Mouse (Mus musculus) MEL (cell line): Measurements from ENCODE around the gene Slc2a3. TPM values are rescaled to one million over a fixed set of nuclear protein-coding genes. Genes with fewer than 3 reads are reported as not detected.
"Not testable (repeated sequence)": the region's sequence is repeated elsewhere in the genome, so short reads cannot be mapped to it uniquely, and the experiment has no call there.

Experiments used
- DNase-seq: peaks from one replicate; pipeline ENCODE4 v3.0.0; 2011; ENCODE audit warnings: low read depth, low spot score
- H3K27ac ChIP-seq: 2 replicates; pipeline ENCODE4 v1.5.1; 2012; ENCODE audit warnings: low read depth, mild to moderate bottlenecking, control low read depth, low read length, moderate library complexity; ENCODE audit not compliant: control insufficient read depth
- H3K27me3 ChIP-seq, 2 experiments: fragments of 150-350 bp in 1 of 2; sonication (generic) in 1 of 2; 2 replicates each; pipeline ENCODE4 v1.6.1; 2012; ENCODE audit warnings: low read length in 2 of 2, mild to moderate bottlenecking in 2 of 2, improper control_type of control experiment in 1 of 2, moderate library complexity in 1 of 2; ENCODE audit not compliant: insufficient read depth in 2 of 2, control insufficient read depth in 1 of 2
- H3K36me3 ChIP-seq, 2 experiments: 2 replicates each; pipeline ENCODE4 v1.6.1; 2012 to 2014; ENCODE audit warnings: low read length in 2 of 2, improper control_type of control experiment in 1 of 2, inconsistent platforms in 1 of 2, mild to moderate bottlenecking in 1 of 2; ENCODE audit not compliant: insufficient read depth in 2 of 2, control insufficient read depth in 1 of 2
- H3K4me1 ChIP-seq, 2 experiments: fragments of 150-350 bp in 1 of 2; sonication (generic) in 1 of 2; 2 replicates each; pipeline ENCODE4 v1.6.1; 2012; ENCODE audit warnings: low read length in 2 of 2, improper control_type of control experiment in 1 of 2, mild to moderate bottlenecking in 1 of 2; ENCODE audit not compliant: insufficient read depth in 2 of 2, control insufficient read depth in 1 of 2
- H3K4me3 ChIP-seq, 2 experiments: fragments of 150-350 bp in 1 of 2; sonication (generic) in 1 of 2; 2 replicates each; pipeline ENCODE4 v1.5.1; 2012; ENCODE audit warnings: low read depth in 2 of 2, low read length in 2 of 2, mild to moderate bottlenecking in 2 of 2, moderate library complexity in 2 of 2, control low read depth in 1 of 2, improper control_type of control experiment in 1 of 2; ENCODE audit not compliant: control insufficient read depth in 1 of 2, insufficient read depth in 1 of 2
- H3K79me2 ChIP-seq: 2 replicates; pipeline ENCODE4 v1.6.1; 2012; ENCODE audit warnings: mild to moderate bottlenecking, low read length, moderate library complexity; ENCODE audit not compliant: control insufficient read depth, poor library complexity, insufficient read depth
- H3K9ac ChIP-seq: 2 replicates; pipeline ENCODE4 v1.6.1; 2012; ENCODE audit warnings: low read depth, mild to moderate bottlenecking, control low read depth, low read length, moderate library complexity; ENCODE audit not compliant: control insufficient read depth, poor library complexity, severe bottlenecking
- H3K9me3 ChIP-seq: fragments of 150-350 bp; sonication (generic); replicated peaks from 2 replicates; pipeline ENCODE4 v1.6.1; 2012; ENCODE audit warnings: mild to moderate bottlenecking, low read length, improper control_type of control experiment, moderate library complexity; ENCODE audit not compliant: insufficient read depth
- CTCF ChIP-seq, 3 experiments: IDR thresholded peaks in 2 of 3; conservative IDR thresholded peaks in 1 of 3; 2 replicates each; pipeline ENCODE4 v1.5.1; 2011 to 2012; ENCODE audit warnings: low read length in 3 of 3, low read depth in 2 of 3, mild to moderate bottlenecking in 2 of 3, improper control_type of control experiment in 1 of 3, inconsistent platforms in 1 of 3, mixed read lengths in 1 of 3, moderate library complexity in 1 of 3; ENCODE audit not compliant: control insufficient read depth in 1 of 3, insufficient read depth in 1 of 3, poor library complexity in 1 of 3, severe bottlenecking in 1 of 3
- E2F4 ChIP-seq: IDR thresholded peaks from 2 replicates; pipeline ENCODE4 v1.6.1; 2011; ENCODE audit warnings: low read depth, low read length, improper control_type of control experiment, borderline replicate concordance
- ETS1 ChIP-seq: IDR thresholded peaks from 2 replicates; pipeline ENCODE4 v1.6.1; 2012; ENCODE audit warnings: low read depth, mild to moderate bottlenecking, inconsistent platforms, low read length, improper control_type of control experiment, moderate library complexity
- GATA1 ChIP-seq: IDR thresholded peaks from 2 replicates; pipeline ENCODE4 v1.6.1; 2011; ENCODE audit warnings: low read depth, low read length, improper control_type of control experiment
- MAFK ChIP-seq: IDR thresholded peaks from 2 replicates; pipeline ENCODE4 v1.6.1; 2011; ENCODE audit warnings: low read depth, mild to moderate bottlenecking, low read length, improper control_type of control experiment, borderline replicate concordance
- MAZ ChIP-seq: IDR thresholded peaks from 2 replicates; pipeline ENCODE4 v1.6.1; 2012; ENCODE audit warnings: low read depth, mild to moderate bottlenecking, inconsistent platforms, low read length, improper control_type of control experiment
- MYB ChIP-seq: IDR thresholded peaks from 2 replicates; pipeline ENCODE4 v1.6.1; 2011; ENCODE audit warnings: mild to moderate bottlenecking, low read depth, low read length, improper control_type of control experiment
- POLR2A ChIP-seq, 2 experiments: IDR thresholded peaks; 2 replicates each; pipeline ENCODE4 v1.6.1; 2011 to 2012; ENCODE audit warnings: low read length in 2 of 2, mild to moderate bottlenecking in 2 of 2, control low read depth in 1 of 2, improper control_type of control experiment in 1 of 2, low read depth in 1 of 2, moderate library complexity in 1 of 2; ENCODE audit not compliant: control insufficient read depth in 1 of 2, insufficient read depth in 1 of 2, poor library complexity in 1 of 2
- POLR2AphosphoS2 ChIP-seq: IDR thresholded peaks from 2 replicates; pipeline ENCODE4 v1.6.1; 2011; ENCODE audit warnings: low read length, improper control_type of control experiment
- RAD21 ChIP-seq: IDR thresholded peaks from 2 replicates; pipeline ENCODE4 v1.6.1; 2011; ENCODE audit warnings: mild to moderate bottlenecking, low read depth, low read length, improper control_type of control experiment
- RCOR1 ChIP-seq: IDR thresholded peaks from 2 replicates; pipeline ENCODE4 v1.6.1; 2012; ENCODE audit warnings: low read depth, mild to moderate bottlenecking, inconsistent platforms, low read length, improper control_type of control experiment
- SIN3A ChIP-seq: IDR thresholded peaks from 2 replicates; pipeline ENCODE4 v1.6.1; 2012; ENCODE audit warnings: low read length, improper control_type of control experiment, inconsistent platforms
- SMC3 ChIP-seq: IDR thresholded peaks from 2 replicates; pipeline ENCODE4 v1.6.1; 2011; ENCODE audit warnings: low read depth, low read length, improper control_type of control experiment
- UBTF ChIP-seq: IDR thresholded peaks from 2 replicates; pipeline ENCODE4 v1.6.1; 2012; ENCODE audit warnings: low read depth, mild to moderate bottlenecking, inconsistent platforms, low read length, improper control_type of control experiment, moderate library complexity, borderline replicate concordance; ENCODE audit not compliant: insufficient read depth
- USF1 ChIP-seq: IDR thresholded peaks from 2 replicates; pipeline ENCODE4 v1.6.1; 2014; ENCODE audit warnings: low read depth, mild to moderate bottlenecking, inconsistent platforms, low read length, improper control_type of control experiment, moderate library complexity
- USF2 ChIP-seq, 2 experiments: IDR thresholded peaks; 2 replicates each; pipeline ENCODE4 v1.6.1; 2011 to 2012; ENCODE audit warnings: improper control_type of control experiment in 2 of 2, low read length in 2 of 2, borderline replicate concordance in 1 of 2, inconsistent platforms in 1 of 2, low read depth in 1 of 2, mild to moderate bottlenecking in 1 of 2; ENCODE audit not compliant: insufficient read depth in 1 of 2
- ZC3H11A ChIP-seq: IDR thresholded peaks from 2 replicates; pipeline ENCODE4 v1.6.1; 2012; ENCODE audit warnings: low read depth, mild to moderate bottlenecking, inconsistent platforms, low read length, improper control_type of control experiment
- ZNF384 ChIP-seq: IDR thresholded peaks from 2 replicates; pipeline ENCODE4 v1.6.1; 2012; ENCODE audit warnings: low read depth, mild to moderate bottlenecking, inconsistent platforms, low read length, improper control_type of control experiment
- polyA plus RNA-seq, 2 experiments: library from polyadenylated mRNA; stranded (reverse) in 1 of 2; unstranded in 1 of 2; fragments of >175 nt in 1 of 2; fragments of >200 nt in 1 of 2; gene quantifications; 2 replicates each; pipeline versions ENCODE4 v1.2.1 to v1.2.4; 2012; ENCODE audit warnings: low replicate concordance in 2 of 2, low read depth in 1 of 2; ENCODE audit not compliant: insufficient read length in 2 of 2, insufficient read depth in 1 of 2, missing spikeins in 1 of 2
- total RNA-seq: library from RNA; depleted of rRNA; stranded (reverse); fragments of 300-350 nt; gene quantifications from 2 replicates; pipeline ENCODE4 v1.2.3, GENCODE M21; 2012

The Slc2a3 gene
- total and polyA plus RNA-seq, 3 experiments: 78.4 to 93.4 TPM; not detected in 1

DNA sequence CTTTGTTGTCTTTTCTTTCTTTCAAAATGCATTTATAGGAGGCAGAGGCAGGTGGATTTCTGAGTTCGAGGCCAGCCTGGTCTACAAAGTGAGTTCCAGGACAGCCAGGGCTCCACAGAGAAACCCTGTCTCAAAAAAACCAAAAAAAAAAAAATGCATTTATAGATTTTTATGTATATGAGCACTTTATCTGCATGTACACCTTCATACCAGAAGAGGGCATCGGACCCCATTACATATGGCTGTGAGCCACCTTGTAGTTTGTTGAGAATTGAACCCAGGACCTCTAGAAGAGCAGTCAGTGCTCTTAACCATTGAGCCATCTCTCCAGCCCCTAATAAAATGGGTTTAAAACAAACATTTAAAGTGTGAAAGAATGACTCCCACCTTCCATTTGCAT, 101.8 kb downstream of the Slc2a3 start:
- not testable (repeated sequence) for H3K36me3 ChIP-seq, H3K9ac ChIP-seq, H3K4me1 ChIP-seq, H3K27me3 ChIP-seq, H3K4me3 ChIP-seq, DNase-seq, H3K79me2 ChIP-seq, H3K27ac ChIP-seq, H3K9me3 ChIP-seq
- TF ChIP-seq CTCF (IDR thresholded peaks at IDR 0.05 in 2 of 3, conservative IDR thresholded peaks at IDR 0.05 in 1 of 3; ENCODE audit: control insufficient read depth in 1 of 3, insufficient read depth in 1 of 3, low read depth in 2 of 3, low read length in 3 of 3, poor library complexity in 1 of 3, severe bottlenecking in 1 of 3) (peak in 2 of 3 experiments; percentile 8 to 40; a peak in 2 of 6 replicates), ZC3H11A (peak; percentile 29; the same call in 1 of the 2 replicates), ZNF384 (peak; percentile 58; the same call in 1 of the 2 replicates), RAD21 (peak; percentile 23), SMC3 (peak; percentile 32)

DNA sequence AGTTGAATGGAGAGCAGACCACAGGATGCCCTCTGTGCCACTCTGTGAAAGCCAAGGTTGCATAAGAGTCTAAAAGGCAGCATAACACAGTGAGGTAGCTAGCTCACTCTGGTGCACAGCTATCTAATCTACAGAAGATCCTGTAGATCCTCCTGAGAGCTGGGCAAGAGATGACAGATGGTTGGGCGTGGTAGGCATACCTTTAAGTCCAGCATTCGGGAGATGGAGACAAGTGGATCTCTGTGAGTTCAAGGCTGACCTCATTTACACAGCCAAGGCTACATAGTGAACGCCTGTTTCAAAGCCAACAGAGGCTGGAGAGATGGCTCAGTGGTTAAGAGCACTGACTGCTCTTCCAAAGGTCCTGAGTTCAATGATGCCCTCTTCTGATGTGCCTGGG, 106.0 kb downstream of the Slc2a3 start:
- Histone ChIP-seq H3K4me3 (no peak overlapping the region), H3K9ac (no peak overlapping the region), H3K9me3 (no peaks in the 10 kb centered on the region), H3K27ac (no peak overlapping the region), H3K36me3 (no peaks in the 10 kb centered on the region), H3K4me1 (no peaks in the 10 kb centered on the region), H3K27me3 (peaks cover 2 to 3% of the 10 kb centered on the region in 2 experiments; a peak in 1 of 4 replicates), H3K79me2 (no peaks in the 10 kb centered on the region)
- no peak for DNase-seq
- TF ChIP-seq RCOR1 (no peak), SIN3A (no peak), GATA1 (no peak), CTCF (IDR thresholded peaks at IDR 0.05 in 2 of 3, conservative IDR thresholded peaks at IDR 0.05 in 1 of 3; ENCODE audit: control insufficient read depth in 1 of 3, insufficient read depth in 1 of 3, low read depth in 2 of 3, low read length in 3 of 3, poor library complexity in 1 of 3, severe bottlenecking in 1 of 3) (no peak), USF2 (IDR thresholded peaks at IDR 0.05; ENCODE audit: borderline replicate concordance in 1 of 2, insufficient read depth in 1 of 2, low read depth in 1 of 2, low read length in 2 of 2) (no peak), POLR2AphosphoS2 (no peak), UBTF (no peak), MYB (no peak), ZNF384 (no peak), MAZ (no peak), POLR2A (IDR thresholded peaks at IDR 0.05; ENCODE audit: control insufficient read depth in 1 of 2, insufficient read depth in 1 of 2, low read depth in 1 of 2, low read length in 2 of 2, poor library complexity in 1 of 2) (no peak), E2F4 (no peak), ETS1 (no peak), MAFK (no peak), USF1 (no peak)
